Mouse (Mus musculus): ENCODE measurements around the gene Col9a1.

The Col9a1 gene

GRCm38 (mm10) chr1:24177224-24177851 lies at the start of gene Col9a1:
Col9a1 (plus strand) TSS chr1:24177610.
- in situ Hi-C loops (cut with MboI; ENCODE audit: low sequenced_read_pairs) = no loop called here

GRCm38 (mm10) chr1:24127866-24128265 lies 49.5 kb upstream of the Col9a1 start:
- in situ Hi-C loops (cut with MboI; ENCODE audit: low sequenced_read_pairs) = no loop called here

GRCm38 (mm10) chr1:24133853-24134252 lies 43.6 kb upstream of the Col9a1 start:
- in situ Hi-C loops (cut with MboI; ENCODE audit: low sequenced_read_pairs) = no loop called here

- in situ Hi-C loops (cut with MboI; ENCODE audit: low sequenced_read_pairs) = no loop called here
These were observed 42.6 kb upstream of the Col9a1 start for GRCm38 (mm10) chr1:24134792-24135191.

- in situ Hi-C loops (cut with MboI; ENCODE audit: low sequenced_read_pairs) = no loop called here
These were observed 40.3 kb upstream of the Col9a1 start for GRCm38 (mm10) chr1:24137133-24137532.

GRCm38 (mm10) chr1:24140555-24140954 lies 36.9 kb upstream of the Col9a1 start:
- in situ Hi-C loops (cut with MboI; ENCODE audit: low sequenced_read_pairs) = no loop called here

GRCm38 (mm10) chr1:24143504-24143903 lies 33.9 kb upstream of the Col9a1 start:
- in situ Hi-C loops (cut with MboI; ENCODE audit: low sequenced_read_pairs) = no loop called here

GRCm38 (mm10) chr1:24157751-24158150 lies 19.7 kb upstream of the Col9a1 start:
- in situ Hi-C loops (cut with MboI; ENCODE audit: low sequenced_read_pairs) = no loop called here

- in situ Hi-C loops (cut with MboI; ENCODE audit: low sequenced_read_pairs) = no loop called here
These were observed 8.0 kb upstream of the Col9a1 start for GRCm38 (mm10) chr1:24169410-24169809.

GRCm38 (mm10) chr1:24171205-24171866 lies 6.1 kb upstream of the Col9a1 start:
- in situ Hi-C loops (cut with MboI; ENCODE audit: low sequenced_read_pairs) = no loop called here

- in situ Hi-C loops (cut with MboI; ENCODE audit: low sequenced_read_pairs) = no loop called here
These were observed 5.5 kb upstream of the Col9a1 start for GRCm38 (mm10) chr1:24171898-24172297.

- in situ Hi-C loops (cut with MboI; ENCODE audit: low sequenced_read_pairs) = no loop called here
These were observed 4.8 kb upstream of the Col9a1 start for GRCm38 (mm10) chr1:24172656-24173055.

- in situ Hi-C loops (cut with MboI; ENCODE audit: low sequenced_read_pairs) = no loop called here
These were observed 1.6 kb upstream of the Col9a1 start for GRCm38 (mm10) chr1:24175761-24176160.

- in situ Hi-C loops (cut with MboI; ENCODE audit: low sequenced_read_pairs) = no loop called here
These were observed 2.4 kb downstream of the Col9a1 start for GRCm38 (mm10) chr1:24179856-24180255.

- in situ Hi-C loops (cut with MboI; ENCODE audit: low sequenced_read_pairs) = no loop called here
These were observed 7.6 kb downstream of the Col9a1 start for GRCm38 (mm10) chr1:24184981-24185380.

- in situ Hi-C loops (cut with MboI; ENCODE audit: low sequenced_read_pairs) = no loop called here
These were observed 9.6 kb downstream of the Col9a1 start for GRCm38 (mm10) chr1:24186964-24187363.

GRCm38 (mm10) chr1:24191668-24192067 lies 14.3 kb downstream of the Col9a1 start:
- in situ Hi-C loops (cut with MboI; ENCODE audit: low sequenced_read_pairs) = no loop called here

GRCm38 (mm10) chr1:24194111-24194510 lies 16.7 kb downstream of the Col9a1 start:
- in situ Hi-C loops (cut with MboI; ENCODE audit: low sequenced_read_pairs) = no loop called here

GRCm38 (mm10) chr1:24195070-24195840 lies 17.8 kb downstream of the Col9a1 start:
- in situ Hi-C loops (cut with MboI; ENCODE audit: low sequenced_read_pairs) = no loop called here

- in situ Hi-C loops (cut with MboI; ENCODE audit: low sequenced_read_pairs) = no loop called here
These were observed 18.6 kb downstream of the Col9a1 start for GRCm38 (mm10) chr1:24195951-24196517.

GRCm38 (mm10) chr1:24211621-24212385 lies 34.4 kb downstream of the Col9a1 start:
- in situ Hi-C loops (cut with MboI; ENCODE audit: low sequenced_read_pairs) = no loop called here
